Mouse (Mus musculus) R1 (cell line): ENCODE data around the gene Olfr521.
A peak's percentile ranks its signal among the peaks of the same experiment; 100 is the strongest.
"Not testable (repeated sequence)": the region's sequence is repeated elsewhere in the genome, so short reads cannot be mapped to it uniquely, and the experiment has no call there.

Experiments used
- DNase-seq: peaks from one replicate; pipeline ENCODE4 v3.0.0-alpha.2; 2018; ENCODE audit warnings: low read depth, low spot score

Gene Olfr521

GRCm38 (mm10) chr7:99807043-99807442, 43.7 kb downstream of the Olfr521 start:
- not testable (repeated sequence) for DNase-seq

- DNase-seq, result no peak
These were observed 47.5 kb downstream of the Olfr521 start for GRCm38 (mm10) chr7:99810814-99811213.

DNA sequence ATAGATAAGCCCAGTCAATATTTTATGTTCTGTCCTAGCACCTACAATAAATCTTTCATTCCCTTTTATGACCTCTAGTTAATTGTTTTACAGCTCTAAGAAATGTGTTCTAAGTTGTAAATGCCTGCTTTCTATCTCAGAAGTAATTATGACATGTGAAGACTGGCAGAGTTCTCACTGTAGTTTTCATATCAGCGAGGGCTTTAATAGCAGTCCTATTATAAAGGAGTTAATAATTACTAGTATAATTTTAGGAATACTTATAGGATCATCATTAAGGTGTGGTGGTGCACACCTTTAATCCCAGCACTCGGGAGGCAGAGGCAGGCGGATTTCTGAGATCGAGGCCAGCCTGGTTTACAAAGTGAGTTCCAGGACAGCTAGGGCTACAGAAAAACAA, 48.4 kb downstream of the Olfr521 start:
- no peak for DNase-seq

DNA sequence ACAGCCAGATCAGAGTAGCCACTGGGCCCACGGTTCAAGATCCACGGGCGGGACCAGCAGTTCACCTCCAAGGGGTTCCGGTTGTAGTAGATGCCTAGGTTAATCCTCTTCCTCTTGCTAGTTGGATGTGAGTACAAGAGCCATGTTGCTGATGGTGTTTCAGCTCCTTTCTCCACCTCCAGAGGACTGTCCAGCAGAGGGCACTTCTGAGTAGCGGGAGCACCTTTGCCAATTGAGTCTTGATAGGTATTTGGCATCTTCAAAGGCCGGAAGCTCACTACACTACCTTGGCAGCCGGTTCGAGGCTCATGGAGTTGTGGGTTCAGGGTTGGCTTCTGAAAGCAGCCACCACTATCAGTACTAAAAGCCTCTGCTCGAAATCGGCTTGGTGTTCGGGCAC, 50.1 kb downstream of the Olfr521 start:
- peak; percentile 62 for DNase-seq

DNA sequence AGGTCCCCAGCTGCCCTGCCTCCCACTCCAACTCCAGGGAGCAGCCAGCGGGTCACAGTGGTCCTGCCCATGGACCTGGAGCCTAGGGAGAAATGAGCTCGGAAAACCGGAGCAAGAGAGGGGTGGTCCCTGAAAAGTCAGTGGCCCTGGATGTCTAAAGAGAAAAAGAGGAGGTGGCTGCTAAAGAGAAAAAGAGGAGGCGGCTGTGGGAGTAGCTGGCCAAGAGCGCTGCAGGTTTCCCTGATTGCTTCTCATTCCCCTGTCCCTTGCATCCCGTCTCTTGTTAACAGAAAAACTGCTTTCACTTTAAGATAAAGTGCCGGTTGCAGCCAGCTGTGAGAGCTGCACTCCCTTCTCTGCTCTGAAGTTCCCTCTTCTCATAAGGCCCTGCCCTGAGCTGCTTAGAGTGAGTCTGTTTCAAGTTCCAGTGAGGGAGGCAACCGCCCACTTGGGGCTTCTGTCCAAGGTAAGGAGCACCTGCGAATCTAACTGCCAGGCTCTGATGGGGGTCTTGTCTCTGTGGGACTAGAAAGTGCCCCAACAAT, 54.9 kb downstream of the Olfr521 start:
- not testable (repeated sequence) for DNase-seq
